Mouse (Mus musculus): ENCODE data around the gene Cyp1a2. TPM values are rescaled to one million over a fixed set of nuclear protein-coding genes. Genes with fewer than 3 reads are reported as not detected.
A peak's percentile ranks its signal among the peaks of the same experiment; 100 is the strongest.
"Not testable (repeated sequence)": the region's sequence is repeated elsewhere in the genome, so short reads cannot be mapped to it uniquely, and the experiment has no call there.

Cyp1a2 gene
- 0.23 and 0.44 TPM in 2 replicates for polyA plus RNA-seq (2012; rRNA removed)

DNA sequence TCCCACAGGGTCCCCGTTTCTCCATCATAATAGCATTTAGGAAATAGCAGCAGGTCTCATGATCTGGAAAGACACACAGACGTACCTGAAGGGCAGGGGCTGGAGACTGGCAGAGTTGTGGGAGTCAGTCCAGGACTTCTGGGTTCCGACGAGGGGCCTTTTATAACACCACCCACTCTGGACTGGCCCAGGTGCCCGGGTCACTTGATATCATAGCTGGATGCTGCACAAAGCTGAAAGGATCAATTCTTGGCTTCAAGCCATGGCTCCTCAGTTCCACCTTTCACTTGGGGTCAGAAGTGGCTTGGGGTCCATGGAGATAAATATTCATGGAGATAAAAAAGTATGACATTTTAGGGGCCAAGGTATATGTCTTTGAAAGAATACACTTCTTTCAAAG, at the start of gene Cyp1a2:
TSS of gene Cyp1a2 (minus strand) at position 184 of the 400 bp plus-strand sequence.
- TF ChIP-seq CTCF (IDR thresholded peaks at IDR 0.05; ENCODE audit: insufficient read depth, low read length), result no peak
- no peak for TF ChIP-seq POLR2A (IDR thresholded peaks at IDR 0.05; ENCODE audit: borderline replicate concordance, extremely low read depth, low read depth, low read length)
- DNase-seq, result no peak
- Histone ChIP-seq H3K4me1 (ENCODE audit: control insufficient read depth, insufficient read depth, low read length) (no peaks in the 10 kb centered on the region), H3K4me3 (replicated peaks; ENCODE audit: extremely low read depth, low read depth, low read length) (no peak within 1 kb of the TSS)
- WGBS, result 81% methylated on average over 5 of the region's 5 CpGs

DNA sequence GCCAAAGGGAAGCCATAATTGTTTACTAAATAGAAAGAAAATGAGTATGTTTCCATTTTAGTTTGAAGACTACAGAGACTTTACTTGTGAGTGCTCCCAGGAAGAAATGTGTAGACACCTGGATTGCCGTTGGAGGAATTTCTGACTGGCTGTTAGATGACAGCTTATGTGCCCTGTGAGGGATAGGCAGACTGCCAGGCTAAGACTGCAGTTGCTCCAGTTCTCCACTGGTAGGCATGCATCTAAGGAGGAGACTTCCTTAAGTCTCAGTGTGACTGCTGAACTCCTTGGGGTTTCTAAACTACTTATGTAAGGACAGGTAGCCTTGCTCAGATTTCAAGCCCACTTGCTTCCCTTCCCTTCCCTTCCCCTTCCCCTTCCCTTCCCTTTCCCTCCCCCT, 44.8 kb upstream of the Cyp1a2 start:
- no peak for DNase-seq
- 86% methylated on average over 1 of the region's 1 CpGs for WGBS
- peaks cover 6% of the 10 kb centered on the region; the same call in 1 of the 2 replicates for H3K4me1 ChIP-seq (ENCODE audit: control insufficient read depth, insufficient read depth, low read length)
- TF ChIP-seq CTCF (IDR thresholded peaks at IDR 0.05; ENCODE audit: insufficient read depth, low read length) (peak; percentile 19; the same call in 1 of the 2 replicates), POLR2A (IDR thresholded peaks at IDR 0.05; ENCODE audit: borderline replicate concordance, extremely low read depth, low read depth, low read length) (no peak)
- H3K4me3 ChIP-seq (replicated peaks; ENCODE audit: extremely low read depth, low read depth, low read length), result no peak overlapping the region

DNA sequence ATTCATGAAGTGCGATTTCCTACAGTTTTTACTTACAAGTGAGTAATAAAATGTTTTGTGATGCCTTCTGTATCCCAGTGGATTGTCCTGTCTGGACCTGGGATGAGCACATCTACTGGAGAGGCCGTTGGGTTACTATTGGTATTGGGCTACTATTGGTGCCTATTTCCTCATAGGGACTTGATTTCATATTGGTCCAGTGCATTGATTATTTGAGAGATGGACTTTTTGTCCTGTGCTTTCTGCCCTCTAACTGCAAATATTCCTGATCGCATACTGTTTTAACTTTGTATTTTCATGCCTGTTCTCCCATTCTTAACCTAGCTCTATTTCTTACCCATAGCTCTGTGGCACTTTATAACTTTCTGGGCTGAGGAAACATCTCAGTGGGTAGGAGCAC, 41.2 kb upstream of the Cyp1a2 start:
- no peak for TF ChIP-seq POLR2A (IDR thresholded peaks at IDR 0.05; ENCODE audit: borderline replicate concordance, extremely low read depth, low read depth, low read length)
- TF ChIP-seq CTCF (IDR thresholded peaks at IDR 0.05; ENCODE audit: insufficient read depth, low read length), result no peak
- Histone ChIP-seq H3K4me1 (ENCODE audit: control insufficient read depth, insufficient read depth, low read length) (peaks cover 15% of the 10 kb centered on the region), H3K4me3 (replicated peaks; ENCODE audit: extremely low read depth, low read depth, low read length) (no peak overlapping the region)
- WGBS, result 95% methylated on average over 3 of the region's 3 CpGs
- DNase-seq, result no peak

DNA sequence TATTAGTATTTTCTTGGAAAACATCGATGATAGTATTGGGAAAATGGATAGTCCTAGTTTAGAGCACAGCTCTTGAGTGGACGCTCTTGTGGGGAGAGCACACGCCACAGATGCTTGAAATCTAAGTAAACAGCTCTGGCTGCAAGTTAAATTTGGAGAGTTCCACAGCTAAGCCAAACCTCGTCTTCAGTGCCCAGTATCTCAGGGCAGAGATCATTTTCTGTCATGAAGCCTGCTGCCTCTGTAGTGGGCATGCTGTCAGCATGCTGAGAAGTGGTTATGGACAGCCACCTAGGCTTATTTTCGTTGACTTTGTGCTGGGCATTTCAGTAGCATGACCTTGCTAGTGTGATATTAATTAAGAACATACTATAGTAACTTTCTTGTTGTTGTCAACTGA, 40.3 kb upstream of the Cyp1a2 start:
- no peak for DNase-seq
- TF ChIP-seq POLR2A (IDR thresholded peaks at IDR 0.05; ENCODE audit: borderline replicate concordance, extremely low read depth, low read depth, low read length), result no peak
- no peak for TF ChIP-seq CTCF (IDR thresholded peaks at IDR 0.05; ENCODE audit: insufficient read depth, low read length)

DNA sequence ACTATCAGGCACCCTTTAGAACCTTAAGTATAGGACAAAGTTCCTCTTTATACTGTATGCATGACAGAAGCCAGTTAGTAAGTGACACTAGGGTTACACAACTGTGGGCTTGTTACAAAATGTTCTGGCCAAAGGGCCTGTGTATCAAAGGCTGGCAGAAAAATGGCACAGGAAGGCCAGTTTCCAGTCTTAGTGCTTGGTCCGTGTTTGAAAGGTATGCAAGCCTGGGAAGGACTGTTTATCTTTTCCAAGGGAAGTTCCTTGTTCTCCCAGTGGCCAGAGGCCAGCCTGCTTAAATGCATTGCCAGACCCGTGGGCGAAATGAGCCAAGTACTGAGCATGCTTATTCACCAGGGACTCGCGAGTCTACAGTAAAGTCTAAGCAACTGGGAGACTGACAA, 39.8 kb upstream of the Cyp1a2 start:
- no peak for TF ChIP-seq POLR2A (IDR thresholded peaks at IDR 0.05; ENCODE audit: borderline replicate concordance, extremely low read depth, low read depth, low read length)
- TF ChIP-seq CTCF (IDR thresholded peaks at IDR 0.05; ENCODE audit: insufficient read depth, low read length), result no peak
- peak; percentile 55 for DNase-seq
- Histone ChIP-seq H3K4me3 (replicated peaks; ENCODE audit: extremely low read depth, low read depth, low read length) (no peak overlapping the region), H3K4me1 (ENCODE audit: control insufficient read depth, insufficient read depth, low read length) (peaks cover 15% of the 10 kb centered on the region)
- 7% methylated on average over 5 of the region's 5 CpGs for WGBS

More for the DNA sequence above, 40.3 kb upstream of the Cyp1a2 start:
- peaks cover 15% of the 10 kb centered on the region for H3K4me1 ChIP-seq (ENCODE audit: control insufficient read depth, insufficient read depth, low read length)
- H3K4me3 ChIP-seq (replicated peaks; ENCODE audit: extremely low read depth, low read depth, low read length), result no peak overlapping the region
- 26% methylated on average over 5 of the region's 5 CpGs for WGBS

DNA sequence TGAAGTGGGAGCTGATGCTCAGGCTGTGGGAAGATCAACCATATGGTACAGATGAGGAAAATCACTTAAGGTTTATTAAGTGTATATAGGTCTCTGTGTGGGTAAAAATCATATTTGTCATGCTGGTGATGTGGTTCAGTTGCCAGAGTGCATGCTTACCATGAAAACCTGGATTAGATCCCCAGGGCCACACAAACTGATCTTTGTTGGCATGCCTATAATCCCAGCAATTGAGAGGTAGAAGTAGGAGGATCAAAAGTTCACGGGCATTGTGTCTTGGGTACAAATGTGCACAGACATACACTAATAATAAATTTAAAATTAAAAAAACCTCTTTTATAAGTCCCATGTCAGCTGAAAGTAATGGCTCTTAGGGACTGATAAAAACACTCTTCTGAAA, 38.9 kb upstream of the Cyp1a2 start:
- Histone ChIP-seq H3K4me1 (ENCODE audit: control insufficient read depth, insufficient read depth, low read length) (peaks cover 15% of the 10 kb centered on the region), H3K4me3 (replicated peaks; ENCODE audit: extremely low read depth, low read depth, low read length) (no peak overlapping the region)
- TF ChIP-seq POLR2A (IDR thresholded peaks at IDR 0.05; ENCODE audit: borderline replicate concordance, extremely low read depth, low read depth, low read length) (no peak), CTCF (IDR thresholded peaks at IDR 0.05; ENCODE audit: insufficient read depth, low read length) (no peak)
- DNase-seq, result no peak
- WGBS, result 89% methylated on average over 1 of the region's 1 CpGs

DNA sequence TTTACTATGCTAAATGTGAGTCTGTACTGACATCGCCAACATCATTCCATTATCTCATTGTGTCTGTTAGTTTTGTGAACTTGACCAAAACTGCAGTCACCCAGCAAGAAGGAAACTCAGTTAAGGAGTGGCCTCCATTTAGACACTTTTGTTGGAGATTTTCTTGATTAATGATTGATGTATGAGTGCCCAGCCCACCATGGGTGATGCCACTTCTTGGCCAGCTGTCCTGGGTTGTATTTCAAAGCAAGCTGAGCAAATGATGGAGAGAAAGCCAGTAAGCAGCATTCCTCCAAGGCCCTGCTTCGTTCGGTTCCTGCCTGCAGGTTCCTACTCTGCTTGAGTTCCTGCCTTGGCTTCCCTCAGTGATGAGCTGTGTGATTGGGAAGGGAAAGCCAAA, 37.2 kb upstream of the Cyp1a2 start:
- no peak for TF ChIP-seq POLR2A (IDR thresholded peaks at IDR 0.05; ENCODE audit: borderline replicate concordance, extremely low read depth, low read depth, low read length)
- TF ChIP-seq CTCF (IDR thresholded peaks at IDR 0.05; ENCODE audit: insufficient read depth, low read length), result no peak
- no peak for DNase-seq
- 59% methylated on average over 3 of the region's 3 CpGs for WGBS

DNA sequence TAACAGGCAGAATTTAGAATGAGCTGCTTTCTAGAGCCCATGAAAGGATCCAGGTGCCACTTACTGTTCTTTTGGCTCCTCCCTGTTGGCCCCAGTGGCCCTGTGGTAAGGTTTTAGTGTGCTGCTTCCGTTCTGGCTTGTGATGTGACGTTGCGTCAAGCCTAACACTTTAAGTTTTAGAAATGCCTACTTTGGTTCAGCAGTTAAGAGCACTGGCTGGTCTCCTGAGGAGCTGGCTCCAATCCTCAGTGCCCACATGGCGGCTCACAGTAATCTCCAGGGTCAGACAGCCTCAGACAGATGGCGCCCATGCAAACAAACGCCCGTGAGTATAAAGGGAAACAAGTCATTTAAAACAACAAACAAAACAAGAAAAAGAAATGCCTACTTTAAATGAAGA, 34.9 kb upstream of the Cyp1a2 start:
- WGBS, result 66% methylated on average over 7 of the region's 7 CpGs
- Histone ChIP-seq H3K4me1 (ENCODE audit: control insufficient read depth, insufficient read depth, low read length) (peaks cover 9% of the 10 kb centered on the region), H3K4me3 (replicated peaks; ENCODE audit: extremely low read depth, low read depth, low read length) (no peak overlapping the region)
- no peak for TF ChIP-seq CTCF (IDR thresholded peaks at IDR 0.05; ENCODE audit: insufficient read depth, low read length)
- no peak for TF ChIP-seq POLR2A (IDR thresholded peaks at IDR 0.05; ENCODE audit: borderline replicate concordance, extremely low read depth, low read depth, low read length)
- DNase-seq, result no peak

More for the DNA sequence above, 37.2 kb upstream of the Cyp1a2 start:
- peaks cover 12% of the 10 kb centered on the region for H3K4me1 ChIP-seq (ENCODE audit: control insufficient read depth, insufficient read depth, low read length)
- H3K4me3 ChIP-seq (replicated peaks; ENCODE audit: extremely low read depth, low read depth, low read length), result no peak overlapping the region

DNA sequence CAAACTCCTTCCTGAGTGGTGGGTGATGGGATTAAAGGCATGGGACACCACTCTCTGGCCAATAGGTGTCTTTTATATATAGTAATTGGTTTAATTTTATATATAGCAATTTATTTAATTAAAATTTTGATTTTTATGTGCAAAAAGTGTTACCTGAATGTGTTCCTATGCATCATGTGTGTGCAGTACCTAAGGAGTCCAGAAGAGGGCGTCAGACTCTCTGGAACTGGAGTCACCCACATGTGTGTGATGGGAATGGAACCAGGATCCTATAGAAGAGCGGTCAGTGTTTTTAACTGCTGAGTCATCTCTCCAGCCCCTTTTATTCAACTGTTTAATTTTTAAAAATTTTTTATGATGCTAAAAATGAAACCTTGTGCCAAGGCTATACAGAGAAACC, 28.7 kb upstream of the Cyp1a2 start:
- TF ChIP-seq CTCF (IDR thresholded peaks at IDR 0.05; ENCODE audit: insufficient read depth, low read length) (peak; percentile 24; the same call in 1 of the 2 replicates), POLR2A (IDR thresholded peaks at IDR 0.05; ENCODE audit: borderline replicate concordance, extremely low read depth, low read depth, low read length) (no peak)
- Histone ChIP-seq H3K4me3 (replicated peaks; ENCODE audit: extremely low read depth, low read depth, low read length) (no peak overlapping the region), H3K4me1 (ENCODE audit: control insufficient read depth, insufficient read depth, low read length) (peaks cover 12% of the 10 kb centered on the region)
- 69% methylated on average over 2 of the region's 2 CpGs for WGBS
- no peak for DNase-seq

DNA sequence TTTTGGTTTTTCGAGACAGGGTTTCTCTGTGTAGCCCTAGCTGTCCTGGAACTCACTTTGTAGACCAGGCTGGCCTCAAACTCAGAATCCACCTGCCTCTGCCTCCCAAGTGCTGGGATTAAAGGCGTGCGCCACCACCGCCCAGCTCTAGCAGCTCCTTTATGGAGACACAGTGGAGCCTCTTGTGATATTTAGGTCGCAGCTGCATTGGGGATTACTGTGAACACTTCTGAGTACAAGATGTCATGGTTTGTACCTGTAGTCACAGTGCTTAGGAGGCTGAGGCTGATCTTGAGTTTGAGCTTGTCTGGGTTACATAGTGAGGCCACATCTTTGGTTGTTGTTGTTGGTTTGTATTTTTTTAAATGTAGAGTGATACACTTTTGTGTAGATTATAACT, 26.7 kb upstream of the Cyp1a2 start:
- peaks cover 12% of the 10 kb centered on the region for H3K4me1 ChIP-seq (ENCODE audit: control insufficient read depth, insufficient read depth, low read length)
- H3K4me3 ChIP-seq (replicated peaks; ENCODE audit: extremely low read depth, low read depth, low read length); DNase-seq: not testable (repeated sequence)
- 68% methylated on average over 5 of the region's 5 CpGs for WGBS
